Mouse (Mus musculus): ENCODE measurements around the gene Nap1l1. TPM values are rescaled to one million over a fixed set of nuclear protein-coding genes. Genes with fewer than 3 reads are reported as not detected.
"Not testable (repeated sequence)": the region's sequence is repeated elsewhere in the genome, so short reads cannot be mapped to it uniquely, and the experiment has no call there.

Nap1l1 gene
- polyA plus RNA-seq, 1 experiment = 229 TPM

DNA sequence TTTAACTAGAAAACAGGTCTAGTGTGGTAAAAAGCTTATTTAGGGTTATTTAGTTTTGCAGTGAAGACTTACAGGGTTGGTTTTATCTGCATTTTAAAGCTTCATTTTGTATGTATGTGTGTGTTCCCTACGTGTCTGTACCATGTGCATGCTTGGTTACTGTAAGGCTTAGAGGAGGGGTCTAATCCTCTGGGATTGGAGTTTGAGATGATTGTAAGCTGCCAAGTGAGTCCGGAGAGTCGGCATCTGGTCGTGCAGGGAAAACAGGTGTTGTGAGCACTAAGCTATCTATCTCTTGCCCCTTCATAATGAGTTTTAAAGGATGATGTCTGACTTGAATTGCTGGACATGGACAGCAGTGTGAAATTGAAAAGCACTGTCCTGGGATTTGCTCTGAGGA lies 3.3 kb downstream of the Nap1l1 start:
- H3K4me3 ChIP-seq (ENCODE audit: insufficient read depth, low read length) = peak overlapping the region; percentile 26
- peaks cover 10% of the 10 kb centered on the region for H3K4me1 ChIP-seq (ENCODE audit: control insufficient read depth, insufficient read depth, low read length)
- H3K27ac ChIP-seq (ENCODE audit: insufficient read depth, low read length) = no peak overlapping the region
- no peak for TF ChIP-seq CTCF (IDR thresholded peaks at IDR 0.05; ENCODE audit: extremely low read depth, insufficient read depth, low read length)
- TF ChIP-seq POLR2A (IDR thresholded peaks at IDR 0.05; ENCODE audit: extremely low read depth, insufficient read depth, low read length) = no peak

DNA sequence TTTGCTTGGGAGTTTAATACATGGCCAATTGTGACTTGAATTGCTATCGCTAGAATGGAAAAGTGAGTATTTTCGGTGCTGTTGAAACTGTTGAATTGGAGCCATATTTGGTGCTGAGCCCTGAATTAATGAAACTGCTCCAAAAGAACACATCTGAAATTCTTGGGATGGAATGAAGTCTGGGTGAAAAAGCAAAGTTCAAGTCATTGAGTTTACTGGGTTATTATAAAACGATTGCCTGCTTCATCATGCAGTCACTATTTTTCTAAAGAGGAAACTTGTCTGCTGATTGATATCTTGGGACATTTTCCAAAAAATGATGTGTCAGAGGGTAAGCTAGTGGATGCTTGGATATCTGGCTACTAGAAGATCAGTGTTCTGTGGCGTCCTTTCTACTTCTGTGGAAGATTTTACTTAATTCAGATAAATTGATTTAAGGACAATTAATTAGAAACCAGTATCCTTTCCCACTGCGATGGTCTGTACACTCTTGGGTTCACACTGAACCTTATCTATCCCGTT lies 4.0 kb downstream of the Nap1l1 start:
- H3K4me1 ChIP-seq (ENCODE audit: control insufficient read depth, insufficient read depth, low read length) = peaks cover 12% of the 10 kb centered on the region

DNA sequence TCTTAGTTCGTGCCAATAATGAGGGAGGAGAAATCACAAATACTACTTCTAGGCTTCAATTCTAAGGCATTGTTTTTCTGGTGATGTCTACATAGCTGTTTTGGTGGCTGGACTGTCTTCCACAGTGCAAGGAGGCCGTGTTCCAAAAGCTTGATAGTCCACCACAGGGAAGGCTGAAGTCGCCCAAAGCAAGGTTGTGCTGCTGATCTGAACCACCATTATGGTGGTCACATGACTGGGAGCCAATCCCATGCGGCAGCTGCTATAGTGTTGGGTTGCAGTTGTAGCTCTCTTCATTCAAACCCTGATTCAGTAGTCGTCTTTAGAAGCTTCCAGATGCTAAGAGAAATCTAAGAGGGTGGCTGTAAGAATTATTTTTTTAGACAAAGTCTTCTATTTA lies 6.6 kb downstream of the Nap1l1 start:
- TF ChIP-seq POLR2A (IDR thresholded peaks at IDR 0.05; ENCODE audit: extremely low read depth, insufficient read depth, low read length) (no peak), CTCF (IDR thresholded peaks at IDR 0.05; ENCODE audit: extremely low read depth, insufficient read depth, low read length) (no peak)

More for the DNA sequence above, 4.0 kb downstream of the Nap1l1 start:
- Histone ChIP-seq H3K27ac (ENCODE audit: insufficient read depth, low read length) (no peak overlapping the region), H3K4me3 (ENCODE audit: insufficient read depth, low read length) (no peak overlapping the region; the same call in 1 of the 2 replicates)
- TF ChIP-seq CTCF (IDR thresholded peaks at IDR 0.05; ENCODE audit: extremely low read depth, insufficient read depth, low read length) (no peak), POLR2A (IDR thresholded peaks at IDR 0.05; ENCODE audit: extremely low read depth, insufficient read depth, low read length) (no peak)

DNA sequence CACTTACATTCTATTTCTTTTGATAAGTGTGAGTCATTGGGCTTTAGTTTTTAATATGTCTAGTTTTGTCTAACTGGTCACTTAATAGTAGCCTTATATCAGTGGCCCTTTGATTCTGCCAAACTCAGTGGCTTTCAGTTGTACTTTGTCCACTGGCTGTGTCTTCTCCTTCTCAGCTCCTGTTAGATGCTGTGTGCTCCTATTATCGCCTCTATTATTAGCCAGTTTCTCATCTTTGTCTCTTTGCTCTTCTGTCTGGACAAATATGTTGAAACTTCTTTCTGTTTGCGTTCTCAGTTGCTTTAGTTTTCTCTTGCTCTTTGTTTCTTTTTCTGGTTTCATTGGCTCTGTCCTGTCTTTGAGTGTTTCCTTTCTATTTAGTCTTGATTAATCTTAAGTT lies 9.6 kb downstream of the Nap1l1 start:
- Histone ChIP-seq H3K27ac (ENCODE audit: insufficient read depth, low read length) (no peak overlapping the region), H3K4me3 (ENCODE audit: insufficient read depth, low read length) (no peak overlapping the region), H3K4me1 (ENCODE audit: control insufficient read depth, insufficient read depth, low read length) (peaks cover 9% of the 10 kb centered on the region)
- no peak for TF ChIP-seq CTCF (IDR thresholded peaks at IDR 0.05; ENCODE audit: extremely low read depth, insufficient read depth, low read length)
- no peak for TF ChIP-seq POLR2A (IDR thresholded peaks at IDR 0.05; ENCODE audit: extremely low read depth, insufficient read depth, low read length)

More for the DNA sequence above, 6.6 kb downstream of the Nap1l1 start:
- Histone ChIP-seq H3K27ac (ENCODE audit: insufficient read depth, low read length) (no peak overlapping the region), H3K4me3 (ENCODE audit: insufficient read depth, low read length) (no peak overlapping the region), H3K4me1 (ENCODE audit: control insufficient read depth, insufficient read depth, low read length) (peaks cover 12% of the 10 kb centered on the region)

DNA sequence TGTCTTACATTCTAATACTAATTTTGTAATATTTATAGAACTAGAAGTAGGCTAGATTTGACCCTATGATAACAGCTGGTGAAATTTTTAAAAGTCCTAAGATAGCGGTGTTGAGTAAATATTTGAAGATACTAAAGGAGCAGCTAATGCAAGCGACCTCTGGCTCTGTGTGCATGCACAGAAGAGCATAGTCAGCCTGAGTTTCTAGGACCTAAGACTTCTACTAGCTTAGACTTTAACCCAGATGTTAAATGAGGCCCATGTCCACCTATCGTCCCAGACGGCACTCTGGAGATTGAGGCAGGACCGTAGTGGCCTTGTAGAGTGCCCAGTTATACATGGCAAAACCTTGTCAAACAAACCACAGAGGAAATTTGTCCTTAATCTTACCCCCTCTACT lies 11.1 kb downstream of the Nap1l1 start:
- Histone ChIP-seq H3K4me1 (ENCODE audit: control insufficient read depth, insufficient read depth, low read length) (peaks cover 9% of the 10 kb centered on the region), H3K4me3 (ENCODE audit: insufficient read depth, low read length) (no peak overlapping the region), H3K27ac (ENCODE audit: insufficient read depth, low read length) (no peak overlapping the region)
- no peak for TF ChIP-seq POLR2A (IDR thresholded peaks at IDR 0.05; ENCODE audit: extremely low read depth, insufficient read depth, low read length)
- no peak for TF ChIP-seq CTCF (IDR thresholded peaks at IDR 0.05; ENCODE audit: extremely low read depth, insufficient read depth, low read length)

DNA sequence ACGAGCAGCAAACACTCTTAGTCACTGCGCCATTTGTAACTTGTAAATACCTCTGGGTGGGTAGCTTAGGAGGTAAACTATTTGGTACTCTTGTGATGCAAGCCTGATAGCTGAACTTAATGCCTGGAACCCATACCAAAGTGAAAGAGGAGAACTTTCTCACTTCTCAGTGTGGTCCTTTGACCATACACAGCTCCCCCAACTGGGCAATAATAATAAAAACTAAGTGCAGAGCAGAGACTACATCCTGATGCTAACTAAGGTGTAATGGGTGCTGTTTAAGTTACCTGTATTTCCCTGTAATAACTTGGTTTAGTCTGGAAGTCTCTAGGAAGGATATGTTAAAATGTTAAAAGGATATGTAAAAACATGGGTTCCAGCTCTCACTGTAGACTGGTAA lies 15.8 kb downstream of the Nap1l1 start:
- Histone ChIP-seq H3K4me1 (ENCODE audit: control insufficient read depth, insufficient read depth, low read length) (peaks cover 2% of the 10 kb centered on the region; the same call in 1 of the 2 replicates), H3K4me3 (ENCODE audit: insufficient read depth, low read length) (no peak overlapping the region), H3K27ac (ENCODE audit: insufficient read depth, low read length) (no peak overlapping the region)
- TF ChIP-seq POLR2A (IDR thresholded peaks at IDR 0.05; ENCODE audit: extremely low read depth, insufficient read depth, low read length) = no peak

DNA sequence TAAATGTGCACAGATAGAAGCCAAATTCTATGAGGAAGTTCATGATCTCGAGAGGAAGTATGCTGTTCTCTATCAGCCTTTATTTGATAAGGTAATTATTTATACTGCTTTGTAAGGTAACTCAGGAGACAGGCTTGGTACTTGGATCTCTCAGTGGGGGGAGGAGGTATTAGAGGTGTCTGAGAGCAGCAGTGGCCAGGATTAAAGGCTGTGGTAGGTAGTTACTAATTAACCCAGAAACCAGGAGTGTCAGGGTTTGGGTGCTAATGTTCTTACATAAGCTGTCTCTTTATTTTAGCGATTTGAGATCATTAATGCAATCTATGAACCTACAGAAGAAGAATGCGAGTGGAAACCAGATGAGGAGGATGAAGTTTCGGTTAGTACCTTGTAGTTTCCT lies 17.1 kb downstream of the Nap1l1 start:
- H3K4me1 ChIP-seq (ENCODE audit: control insufficient read depth, insufficient read depth, low read length); H3K27ac ChIP-seq (ENCODE audit: insufficient read depth, low read length); H3K4me3 ChIP-seq (ENCODE audit: insufficient read depth, low read length): not testable (repeated sequence)

DNA sequence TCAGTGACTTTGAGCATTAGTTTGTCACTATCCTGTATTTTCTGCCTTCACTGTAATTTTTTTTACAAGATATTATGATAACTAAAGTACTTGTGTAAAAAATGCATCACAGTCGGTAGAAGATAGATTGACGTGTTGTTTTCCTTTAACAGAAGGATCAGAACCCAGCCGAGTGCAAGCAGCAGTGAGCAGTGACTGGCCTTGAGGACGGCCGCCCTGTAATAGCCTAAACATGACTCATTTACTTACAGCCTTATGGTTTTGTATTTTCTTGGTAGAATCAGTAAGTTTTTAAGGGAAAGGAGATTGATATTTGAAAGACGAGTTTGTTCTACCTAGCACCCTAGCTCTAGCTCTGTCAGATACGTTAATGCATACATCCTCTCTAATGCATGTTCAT lies 22.9 kb downstream of the Nap1l1 start:
- TF ChIP-seq CTCF (IDR thresholded peaks at IDR 0.05; ENCODE audit: extremely low read depth, insufficient read depth, low read length) (no peak), POLR2A (IDR thresholded peaks at IDR 0.05; ENCODE audit: extremely low read depth, insufficient read depth, low read length) (no peak)
- Histone ChIP-seq H3K4me3 (ENCODE audit: insufficient read depth, low read length) (no peak overlapping the region), H3K4me1 (ENCODE audit: control insufficient read depth, insufficient read depth, low read length) (no peaks in the 10 kb centered on the region), H3K27ac (ENCODE audit: insufficient read depth, low read length) (no peak overlapping the region)

DNA sequence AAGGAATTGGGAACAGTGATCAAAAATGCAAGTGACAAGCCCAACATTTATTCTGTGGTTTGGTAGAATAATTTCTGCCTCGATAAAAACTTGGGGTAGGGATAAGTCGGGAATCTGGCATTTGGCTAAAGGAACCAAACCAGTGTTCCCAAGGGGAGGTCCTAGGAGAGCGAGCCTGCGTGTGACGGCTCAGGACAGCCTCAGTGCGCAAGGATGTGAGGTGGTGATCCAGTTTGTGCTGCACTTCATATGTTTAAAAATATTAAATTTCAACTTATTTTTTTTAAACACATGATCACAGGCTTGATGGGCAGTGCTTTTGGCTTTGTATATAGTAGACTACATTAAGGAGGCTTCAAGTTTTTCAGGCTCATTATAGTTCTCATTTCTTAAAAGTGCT lies 26.9 kb downstream of the Nap1l1 start:
- Histone ChIP-seq H3K4me3 (ENCODE audit: insufficient read depth, low read length) (no peak overlapping the region), H3K27ac (ENCODE audit: insufficient read depth, low read length) (no peak overlapping the region), H3K4me1 (ENCODE audit: control insufficient read depth, insufficient read depth, low read length) (no peaks in the 10 kb centered on the region)
- TF ChIP-seq CTCF (IDR thresholded peaks at IDR 0.05; ENCODE audit: extremely low read depth, insufficient read depth, low read length) (no peak), POLR2A (IDR thresholded peaks at IDR 0.05; ENCODE audit: extremely low read depth, insufficient read depth, low read length) (no peak)

DNA sequence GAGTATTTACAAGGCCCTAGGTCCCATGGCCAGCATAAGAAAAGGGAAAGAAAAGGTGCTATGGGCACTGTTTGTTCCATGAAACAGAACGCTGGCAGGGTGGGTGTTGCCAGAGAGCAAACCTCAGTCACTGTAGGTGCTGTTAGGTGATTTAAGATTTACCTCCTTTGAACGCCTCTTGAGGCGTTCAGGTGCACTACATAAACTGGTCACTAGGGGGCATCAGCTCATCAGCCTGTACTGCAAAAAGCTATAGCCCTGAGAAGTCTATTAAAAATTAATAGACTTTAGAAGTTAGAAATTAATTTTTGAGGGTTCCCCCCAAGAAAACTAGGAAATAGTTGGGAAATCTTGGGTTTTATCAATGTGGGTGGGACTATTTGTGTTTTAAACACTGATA lies 30.0 kb downstream of the Nap1l1 start:
- H3K4me1 ChIP-seq (ENCODE audit: control insufficient read depth, insufficient read depth, low read length) = no peaks in the 10 kb centered on the region
- H3K4me3 ChIP-seq (ENCODE audit: insufficient read depth, low read length) = no peak overlapping the region
- TF ChIP-seq CTCF (IDR thresholded peaks at IDR 0.05; ENCODE audit: extremely low read depth, insufficient read depth, low read length) (peak; percentile 79), POLR2A (IDR thresholded peaks at IDR 0.05; ENCODE audit: extremely low read depth, insufficient read depth, low read length) (no peak)
- no peak overlapping the region for H3K27ac ChIP-seq (ENCODE audit: insufficient read depth, low read length)

DNA sequence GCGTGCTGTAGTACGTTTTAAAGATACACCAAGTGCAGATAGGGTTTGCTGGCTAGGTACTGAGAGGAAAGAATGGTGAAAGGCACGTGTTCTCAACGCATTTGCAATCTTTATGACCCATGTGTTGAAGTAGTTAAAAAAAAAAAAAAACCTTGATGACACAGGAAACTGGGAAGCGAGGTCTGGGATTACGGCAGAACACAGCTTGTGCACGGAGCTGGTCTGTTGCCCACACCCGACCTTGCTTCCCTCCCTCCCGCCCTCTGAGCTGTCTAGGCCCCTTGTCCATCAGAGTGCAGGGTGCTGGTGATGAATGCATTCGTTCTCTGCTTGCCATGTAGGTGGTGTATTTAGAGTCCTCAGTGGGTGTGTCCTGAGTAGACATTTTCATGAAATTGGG lies 30.7 kb downstream of the Nap1l1 start:
- Histone ChIP-seq H3K4me1 (ENCODE audit: control insufficient read depth, insufficient read depth, low read length) (no peaks in the 10 kb centered on the region), H3K27ac (ENCODE audit: insufficient read depth, low read length) (no peak overlapping the region), H3K4me3 (ENCODE audit: insufficient read depth, low read length) (no peak overlapping the region)
- TF ChIP-seq POLR2A (IDR thresholded peaks at IDR 0.05; ENCODE audit: extremely low read depth, insufficient read depth, low read length) = no peak
- TF ChIP-seq CTCF (IDR thresholded peaks at IDR 0.05; ENCODE audit: extremely low read depth, insufficient read depth, low read length) = no peak
